Mouse (Mus musculus): ENCODE data around the gene 2900011O08Rik. TPM values are rescaled to one million over a fixed set of nuclear protein-coding genes. Genes with fewer than 3 reads are reported as not detected.

The 2900011O08Rik gene
- 119 and 121 TPM in 2 replicates for polyA plus RNA-seq (2015; fragmentation: Nextera tagmentation; extraction: Ambion mirVana)

DNA sequence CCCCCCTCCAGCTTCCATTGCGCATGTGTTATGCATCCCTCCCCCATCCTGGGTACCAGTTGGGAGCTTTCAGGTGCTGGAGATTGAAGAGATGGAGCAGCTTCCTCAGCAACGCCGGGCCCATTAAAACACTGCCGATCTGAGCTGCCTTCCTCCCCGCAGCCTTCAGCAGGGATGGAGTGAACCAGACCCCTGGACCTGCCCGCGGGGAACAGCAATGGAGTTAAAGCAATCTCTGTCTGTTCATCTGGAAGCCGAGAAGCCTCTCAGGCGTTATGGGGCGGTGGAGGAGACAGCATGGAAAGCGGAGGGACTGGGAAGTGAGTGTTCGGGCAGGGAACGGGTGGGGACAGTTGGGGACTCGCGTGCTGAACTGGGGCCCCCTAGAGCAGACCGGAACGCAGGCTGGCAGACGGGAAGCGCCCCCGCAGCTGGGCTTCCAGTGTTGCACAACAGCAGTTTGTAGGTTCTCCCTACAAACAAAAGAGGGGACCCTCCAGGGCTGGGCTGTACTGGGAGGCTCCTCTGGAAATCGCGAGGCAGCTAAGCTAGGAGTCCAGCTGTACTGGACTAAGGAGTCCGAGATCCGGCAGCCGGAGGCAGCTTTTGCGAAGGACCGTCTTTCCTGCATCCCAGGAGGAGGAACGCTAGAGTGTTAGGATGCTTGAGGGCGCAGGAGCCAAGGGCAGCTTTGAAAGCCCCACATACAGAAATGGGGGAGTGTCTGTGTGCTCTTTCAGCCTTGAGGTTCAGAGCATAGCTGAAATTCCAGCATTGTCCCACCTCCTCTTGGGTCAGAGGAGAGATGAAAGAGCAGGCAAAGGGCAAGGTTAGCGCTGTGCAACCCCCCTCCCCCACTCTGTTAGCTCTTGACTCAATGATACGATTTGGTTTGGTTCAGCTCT is at the start of gene 2900011O08Rik, which contains the start of gene Ifitm7:
2900011O08Rik (plus strand) TSS at position 31 of the 905 bp plus-strand sequence.
Ifitm7 (minus strand) TSS at position 315 of the 905 bp plus-strand sequence.
- Histone ChIP-seq H3K27me3 (no peaks in the 10 kb centered on the region), H3K9me3 (no peaks in the 10 kb centered on the region), H3K4me3 (peak within 1 kb of the TSS; percentile 64), H3K9ac (peak within 1 kb of the TSS; percentile 80), H3K4me2 (peak within 1 kb of the TSS; percentile 75), H3K4me1 (replicated peaks) (peaks cover 20% of the 10 kb centered on the region), H3K27ac (replicated peaks) (peak within 1 kb of the TSS; percentile 95), H3K36me3 (0 out of 2 replicates have a peak, but pooled peaks cover 5% of the 10 kb centered on the region)
- peak; percentile 88 for ATAC-seq (ENCODE audit: low read depth)
- WGBS: under 1% methylated on average over 31 of the region's 31 CpGs

GRCm38 (mm10) chr16:13940139-13940846 is 46.1 kb upstream of the 2900011O08Rik start:
- Histone ChIP-seq H3K27me3 (peaks cover 9% of the 10 kb centered on the region; the same call in 1 of the 2 replicates), H3K4me3 (peak overlapping the region; percentile 51), H3K4me2 (peak overlapping the region; percentile 87), H3K36me3 (no peaks in the 10 kb centered on the region), H3K9me3 (no peaks in the 10 kb centered on the region), H3K27ac (replicated peaks) (0 out of 2 replicates have a peak overlapping the region, but pooled peaks have one; percentile 3), H3K9ac (peak overlapping the region; percentile 74), H3K4me1 (replicated peaks) (peaks cover 14% of the 10 kb centered on the region)
- WGBS: 4% methylated on average over 28 of the region's 28 CpGs
- peak; percentile 99 for ATAC-seq (ENCODE audit: low read depth)

- H3K9ac ChIP-seq: peak overlapping the region; percentile 74
- H3K27ac ChIP-seq (replicated peaks): 0 out of 2 replicates have a peak overlapping the region, but pooled peaks have one; percentile 3
- 2% methylated on average over 34 of the region's 34 CpGs for WGBS
- no peaks in the 10 kb centered on the region for H3K9me3 ChIP-seq
- peaks cover 9% of the 10 kb centered on the region; the same call in 1 of the 2 replicates for H3K27me3 ChIP-seq
- ATAC-seq (ENCODE audit: low read depth): peak; percentile 88
- peaks cover 14% of the 10 kb centered on the region for H3K4me1 ChIP-seq (replicated peaks)
- peak overlapping the region; percentile 87 for H3K4me2 ChIP-seq
- H3K36me3 ChIP-seq: no peaks in the 10 kb centered on the region
- peak overlapping the region; percentile 51 for H3K4me3 ChIP-seq
Observed at GRCm38 (mm10) chr16:13940847-13941395, 45.5 kb upstream of the 2900011O08Rik start.

DNA sequence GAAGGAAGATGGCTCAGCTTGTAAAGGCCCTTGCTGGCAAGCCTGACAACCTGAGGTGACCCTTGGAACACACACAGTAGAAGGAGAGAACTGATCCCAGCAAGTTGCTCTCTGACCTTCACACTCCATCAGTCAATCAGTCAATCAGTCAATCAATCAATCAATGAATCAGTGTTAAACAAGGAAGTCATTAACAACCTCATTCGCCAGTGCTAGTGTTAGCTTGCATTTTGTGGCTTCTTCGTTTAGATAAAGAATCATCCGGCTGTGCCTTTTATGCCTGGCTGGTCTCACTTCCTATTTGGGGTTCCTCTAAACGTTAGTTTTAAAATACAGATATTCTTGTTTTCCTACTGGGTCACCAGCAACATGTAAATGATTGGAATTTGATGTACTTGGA is 42.2 kb upstream of the 2900011O08Rik start:
- 62% methylated on average over 4 of the region's 4 CpGs for WGBS
- Histone ChIP-seq H3K4me2 (no peak overlapping the region), H3K27me3 (peaks cover 9% of the 10 kb centered on the region; the same call in 1 of the 2 replicates), H3K9me3 (no peaks in the 10 kb centered on the region), H3K27ac (replicated peaks) (no peak overlapping the region), H3K36me3 (no peaks in the 10 kb centered on the region), H3K4me1 (replicated peaks) (peaks cover 14% of the 10 kb centered on the region), H3K4me3 (no peak overlapping the region), H3K9ac (no peak overlapping the region)
- ATAC-seq (ENCODE audit: low read depth): no peak

GRCm38 (mm10) chr16:13944752-13945151 is 41.7 kb upstream of the 2900011O08Rik start:
- no peak for ATAC-seq (ENCODE audit: low read depth)
- no peak overlapping the region for H3K27ac ChIP-seq (replicated peaks)
- no peak overlapping the region for H3K4me2 ChIP-seq
- 91% methylated on average over 5 of the region's 5 CpGs for WGBS
- no peak overlapping the region for H3K4me3 ChIP-seq
- no peak overlapping the region for H3K9ac ChIP-seq
- H3K9me3 ChIP-seq: no peaks in the 10 kb centered on the region
- peaks cover 14% of the 10 kb centered on the region for H3K4me1 ChIP-seq (replicated peaks)
- peaks cover 9% of the 10 kb centered on the region; the same call in 1 of the 2 replicates for H3K27me3 ChIP-seq
- H3K36me3 ChIP-seq: no peaks in the 10 kb centered on the region

DNA sequence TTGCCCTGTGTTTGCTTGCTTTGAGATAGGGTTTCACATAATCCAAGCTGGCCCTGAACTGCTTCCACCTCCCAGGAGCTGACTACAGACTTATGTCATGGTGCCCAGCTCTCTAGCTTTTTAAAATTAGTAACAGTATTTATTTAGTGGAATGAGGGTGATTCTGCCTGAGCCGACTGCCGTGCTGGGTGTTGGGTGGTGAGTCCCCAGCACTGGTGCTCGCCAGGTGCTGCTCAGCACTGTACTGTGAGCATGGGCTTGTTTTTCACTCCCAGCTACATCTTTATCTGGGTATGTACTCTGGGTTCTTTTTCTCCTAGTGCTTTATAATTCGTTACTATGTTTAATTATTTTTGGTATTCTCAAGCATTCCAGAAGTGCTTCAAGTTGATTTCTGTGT is 41.3 kb upstream of the 2900011O08Rik start:
- Histone ChIP-seq H3K4me1 (replicated peaks) (peaks cover 12% of the 10 kb centered on the region), H3K9ac (no peak overlapping the region), H3K9me3 (no peaks in the 10 kb centered on the region), H3K27me3 (peaks cover 9% of the 10 kb centered on the region; the same call in 1 of the 2 replicates), H3K36me3 (no peaks in the 10 kb centered on the region), H3K4me3 (no peak overlapping the region), H3K4me2 (no peak overlapping the region), H3K27ac (replicated peaks) (no peak overlapping the region)
- 80% methylated on average over 4 of the region's 4 CpGs for WGBS
- ATAC-seq (ENCODE audit: low read depth): no peak

DNA sequence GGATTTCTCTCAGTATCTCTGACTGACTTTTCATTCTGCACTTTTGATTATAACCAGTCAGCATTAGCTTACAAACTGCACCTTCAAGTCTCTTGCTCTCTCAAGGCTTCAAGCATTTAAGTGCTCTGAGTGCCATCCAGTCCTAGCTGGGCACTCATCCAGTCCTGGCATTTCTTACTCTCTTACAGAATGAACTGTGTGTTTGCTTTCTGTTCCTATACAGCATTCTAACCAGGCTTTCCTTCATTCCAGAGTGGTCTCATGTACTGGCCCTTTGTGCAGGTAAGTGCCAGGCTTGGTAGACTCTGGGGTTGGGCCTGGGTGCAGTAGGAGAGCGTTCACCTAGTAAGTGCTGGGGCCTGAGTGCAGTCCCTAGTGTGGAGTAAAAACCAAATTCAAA is 40.1 kb upstream of the 2900011O08Rik start:
- Histone ChIP-seq H3K4me2 (no peak overlapping the region), H3K9ac (no peak overlapping the region), H3K4me1 (replicated peaks) (peaks cover 3% of the 10 kb centered on the region), H3K27ac (replicated peaks) (no peak overlapping the region), H3K9me3 (no peaks in the 10 kb centered on the region), H3K4me3 (no peak overlapping the region), H3K27me3 (peaks cover 8% of the 10 kb centered on the region; the same call in 1 of the 2 replicates), H3K36me3 (no peaks in the 10 kb centered on the region)
- no peak for ATAC-seq (ENCODE audit: low read depth)
- 97% methylated on average over 1 of the region's 1 CpGs for WGBS

DNA sequence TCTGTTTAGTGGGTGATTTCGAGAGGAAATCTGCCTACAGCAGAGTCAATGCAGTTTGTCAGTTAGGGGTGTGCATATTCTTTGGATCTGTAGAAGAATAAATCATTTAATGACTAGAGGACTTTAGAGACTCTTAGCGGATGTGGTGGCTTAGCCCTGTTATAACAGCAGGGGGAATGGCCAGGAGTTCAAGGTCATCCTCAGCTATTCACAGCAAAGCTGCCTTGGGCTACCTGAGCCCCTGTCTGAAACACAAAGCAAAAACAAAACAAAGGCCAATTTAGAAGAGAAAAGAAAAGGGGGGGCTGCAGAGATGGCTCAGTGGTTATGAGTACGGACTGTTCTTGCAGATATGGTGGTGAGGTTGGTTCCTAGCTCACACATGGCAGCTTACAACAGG is 35.2 kb upstream of the 2900011O08Rik start:
- Histone ChIP-seq H3K36me3 (no peaks in the 10 kb centered on the region), H3K27me3 (no peaks in the 10 kb centered on the region), H3K27ac (replicated peaks) (no peak overlapping the region), H3K9ac (no peak overlapping the region), H3K4me2 (no peak overlapping the region), H3K4me3 (no peak overlapping the region), H3K9me3 (no peaks in the 10 kb centered on the region), H3K4me1 (replicated peaks) (no peaks in the 10 kb centered on the region)
- no peak for ATAC-seq (ENCODE audit: low read depth)
- WGBS: 67% methylated on average over 3 of the region's 3 CpGs

DNA sequence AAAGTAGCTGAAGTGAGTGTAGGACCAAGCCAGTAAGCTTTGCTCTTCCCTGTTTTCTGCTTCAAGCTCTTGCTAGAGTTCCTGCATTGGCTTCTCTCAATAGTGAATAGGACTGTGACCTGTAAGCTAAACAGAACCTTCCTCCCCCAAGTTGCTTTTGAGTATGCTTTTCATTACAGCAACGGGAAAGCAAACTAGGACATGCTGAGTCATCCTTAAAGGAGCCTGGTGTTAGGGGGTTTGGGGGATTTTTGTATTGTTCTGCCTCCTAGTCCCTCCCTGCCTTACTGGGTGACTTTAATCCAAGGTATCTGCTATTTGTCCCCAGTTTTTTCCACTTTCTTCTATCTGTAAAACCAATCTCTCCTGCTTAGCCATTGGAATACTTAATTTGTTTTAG is 24.4 kb upstream of the 2900011O08Rik start:
- WGBS: 41% methylated on average over 1 of the region's 1 CpGs
- Histone ChIP-seq H3K27me3 (no peaks in the 10 kb centered on the region), H3K4me2 (no peak overlapping the region), H3K9me3 (no peaks in the 10 kb centered on the region), H3K36me3 (no peaks in the 10 kb centered on the region), H3K4me3 (no peak overlapping the region), H3K27ac (replicated peaks) (no peak overlapping the region), H3K9ac (no peak overlapping the region), H3K4me1 (replicated peaks) (no peaks in the 10 kb centered on the region)
- ATAC-seq (ENCODE audit: low read depth): no peak

- H3K9ac ChIP-seq: no peak overlapping the region
- ATAC-seq (ENCODE audit: low read depth): no peak
- no peaks in the 10 kb centered on the region for H3K9me3 ChIP-seq
- H3K4me1 ChIP-seq (replicated peaks): no peaks in the 10 kb centered on the region
- no peaks in the 10 kb centered on the region for H3K36me3 ChIP-seq
- WGBS: 97% methylated on average over 1 of the region's 1 CpGs
- no peak overlapping the region for H3K4me3 ChIP-seq
- H3K27me3 ChIP-seq: no peaks in the 10 kb centered on the region
- H3K27ac ChIP-seq (replicated peaks): no peak overlapping the region
- H3K4me2 ChIP-seq: no peak overlapping the region
Observed at GRCm38 (mm10) chr16:13969096-13969495, 17.3 kb upstream of the 2900011O08Rik start.

GRCm38 (mm10) chr16:13972051-13972450 is 14.4 kb upstream of the 2900011O08Rik start:
- Histone ChIP-seq H3K27ac (replicated peaks) (no peak overlapping the region), H3K27me3 (no peaks in the 10 kb centered on the region), H3K9ac (no peak overlapping the region), H3K36me3 (no peaks in the 10 kb centered on the region), H3K9me3 (no peaks in the 10 kb centered on the region), H3K4me3 (no peak overlapping the region), H3K4me2 (no peak overlapping the region), H3K4me1 (replicated peaks) (no peaks in the 10 kb centered on the region)
- WGBS: 90% methylated on average over 8 of the region's 8 CpGs
- no peak for ATAC-seq (ENCODE audit: low read depth)
